Mouse (Mus musculus) kidney, adult 2 months (tissue): ENCODE results near the gene Pigz. TPM values are rescaled to one million over a fixed set of nuclear protein-coding genes. Genes with fewer than 3 reads are reported as not detected.
A peak's percentile ranks its signal among the peaks of the same experiment; 100 is the strongest.

ENCODE experiments used
- DNase-seq: peaks from one replicate; pipeline ENCODE4 v3.0.0; 2021
- H3K27ac ChIP-seq: fragments of 200-500 bp; 2 replicates; pipeline ENCODE4 v1.5.1; 2012; ENCODE audit warnings: low read depth, low read length, control low read depth, inconsistent platforms; ENCODE audit not compliant: insufficient read depth
- H3K27me3 ChIP-seq: fragments of 200-500 bp; replicated peaks from 2 replicates; pipeline ENCODE4 v1.6.1; 2012; ENCODE audit warnings: mild to moderate bottlenecking, moderate library complexity, low read length, inconsistent platforms; ENCODE audit not compliant: control insufficient read depth, insufficient read depth
- H3K36me3 ChIP-seq: fragments of 200-500 bp; 2 replicates; pipeline ENCODE4 v1.6.1; 2012; ENCODE audit warnings: mild to moderate bottlenecking, moderate library complexity, low read length, inconsistent platforms; ENCODE audit not compliant: control insufficient read depth, insufficient read depth
- H3K4me1 ChIP-seq: fragments of 200-500 bp; 2 replicates; pipeline ENCODE4 v1.6.1; 2011; ENCODE audit warnings: low read length; ENCODE audit not compliant: control insufficient read depth, insufficient read depth
- H3K4me3 ChIP-seq: fragments of 200-500 bp; 2 replicates; pipeline ENCODE4 v1.5.1; 2011; ENCODE audit warnings: mild to moderate bottlenecking, low read depth, low read length, control low read depth; ENCODE audit not compliant: insufficient read depth
- CTCF ChIP-seq: fragments of 200-500 bp; conservative IDR thresholded peaks from 2 replicates; pipeline ENCODE4 v1.5.1; 2011; ENCODE audit warnings: low read depth, mild to moderate bottlenecking, control low read depth, low read length, moderate library complexity, mixed read lengths; ENCODE audit not compliant: insufficient read depth, insufficient read length
- POLR2A ChIP-seq: fragments of 200-500 bp; IDR thresholded peaks from one replicate; pipeline ENCODE4 v1.6.1; 2011; ENCODE audit warnings: low read depth, low read length, control low read depth
- WGBS: fragments of 180-500 bp; shearing (Covaris S2); methylation state at CpG from one replicate; pipeline ENCODE4 v1.1.7; 2018; 5-methylcytosine and 5-hydroxymethylcytosine counted together
- polyA plus RNA-seq: library from polyadenylated mRNA; depleted of rRNA; stranded (reverse); fragments of >200 nt; gene quantifications from 2 replicates; pipeline ENCODE4 v1.2.3, GENCODE M21; 2012

Pigz gene
- polyA plus RNA-seq, 1 experiment = 2.0 TPM

GRCm38 (mm10) chr16:31917776-31918175 lies 15.9 kb upstream of the Pigz start:
- DNase-seq = peak; percentile 49
- no peaks in the 10 kb centered on the region for H3K27me3 ChIP-seq
- H3K27ac ChIP-seq = no peak overlapping the region
- no peaks in the 10 kb centered on the region for H3K36me3 ChIP-seq
- WGBS = 50% methylated on average over 11 of the region's 11 CpGs
- TF ChIP-seq POLR2A = no peak
- TF ChIP-seq CTCF = no peak
- H3K4me1 ChIP-seq = peaks cover 3% of the 10 kb centered on the region; the same call in 1 of the 2 replicates
- no peak overlapping the region for H3K4me3 ChIP-seq

- WGBS = 3% methylated on average over 14 of the region's 14 CpGs
- Histone ChIP-seq H3K36me3 (no peaks in the 10 kb centered on the region), H3K4me1 (peaks cover 3% of the 10 kb centered on the region; the same call in 1 of the 2 replicates), H3K27me3 (no peaks in the 10 kb centered on the region), H3K4me3 (no peak overlapping the region), H3K27ac (no peak overlapping the region)
- peak; percentile 80 for DNase-seq
- peak; percentile 96 for TF ChIP-seq CTCF
- TF ChIP-seq POLR2A = no peak
These were observed 15.4 kb upstream of the Pigz start for GRCm38 (mm10) chr16:31918248-31918724.

- 84% methylated on average over 6 of the region's 6 CpGs for WGBS
- no peak for DNase-seq
- no peak for TF ChIP-seq POLR2A
- TF ChIP-seq CTCF = no peak
- no peaks in the 10 kb centered on the region for H3K27me3 ChIP-seq
- H3K4me1 ChIP-seq = no peaks in the 10 kb centered on the region
- no peak overlapping the region for H3K4me3 ChIP-seq
- no peaks in the 10 kb centered on the region for H3K36me3 ChIP-seq
- H3K27ac ChIP-seq = no peak overlapping the region
These were observed 9.3 kb upstream of the Pigz start for GRCm38 (mm10) chr16:31924368-31924767.

GRCm38 (mm10) chr16:31926091-31926490 lies 7.6 kb upstream of the Pigz start:
- Histone ChIP-seq H3K4me1 (no peaks in the 10 kb centered on the region), H3K27ac (peak overlapping the region; percentile 30; the same call in 1 of the 2 replicates), H3K36me3 (no peaks in the 10 kb centered on the region), H3K27me3 (no peaks in the 10 kb centered on the region), H3K4me3 (no peak overlapping the region)
- TF ChIP-seq POLR2A (no peak), CTCF (no peak)
- WGBS = 72% methylated on average over 6 of the region's 6 CpGs
- DNase-seq = no peak

GRCm38 (mm10) chr16:31926547-31927182 lies 7.0 kb upstream of the Pigz start:
- TF ChIP-seq CTCF (no peak), POLR2A (no peak)
- DNase-seq = no peak
- no peaks in the 10 kb centered on the region for H3K4me1 ChIP-seq
- no peaks in the 10 kb centered on the region for H3K27me3 ChIP-seq
- 73% methylated on average over 13 of the region's 13 CpGs for WGBS
- H3K27ac ChIP-seq = peak overlapping the region; percentile 30; the same call in 1 of the 2 replicates
- no peaks in the 10 kb centered on the region for H3K36me3 ChIP-seq
- H3K4me3 ChIP-seq = no peak overlapping the region

GRCm38 (mm10) chr16:31927412-31927811 lies 6.2 kb upstream of the Pigz start:
- no peak for DNase-seq
- H3K27ac ChIP-seq = no peak overlapping the region
- TF ChIP-seq POLR2A (no peak), CTCF (no peak)

GRCm38 (mm10) chr16:31931330-31931729 lies 2.3 kb upstream of the Pigz start:
- H3K27ac ChIP-seq = no peak overlapping the region
- TF ChIP-seq CTCF (no peak), POLR2A (no peak)
- WGBS = 53% methylated on average over 17 of the region's 17 CpGs
- DNase-seq = no peak
- no peaks in the 10 kb centered on the region for H3K36me3 ChIP-seq
- no peaks in the 10 kb centered on the region for H3K4me1 ChIP-seq
- no peak overlapping the region for H3K4me3 ChIP-seq
- H3K27me3 ChIP-seq = peaks cover 3% of the 10 kb centered on the region; the same call in 1 of the 2 replicates

More at GRCm38 (mm10) chr16:31927412-31927811, 6.2 kb upstream of the Pigz start:
- no peak overlapping the region for H3K4me3 ChIP-seq
- 80% methylated on average over 5 of the region's 5 CpGs for WGBS
- H3K36me3 ChIP-seq = no peaks in the 10 kb centered on the region
- H3K27me3 ChIP-seq = no peaks in the 10 kb centered on the region
- H3K4me1 ChIP-seq = no peaks in the 10 kb centered on the region
